Mouse (Mus musculus) heart, postnatal 0 days (tissue): ENCODE measurements around the gene Cacna2d2.

ENCODE experiments used
- CTCF ChIP-seq: IDR thresholded peaks from 2 replicates; pipeline ENCODE4 v1.5.1; 2016; ENCODE audit warnings: antibody characterized with exemption, control low read depth, low read depth
- EP300 ChIP-seq: IDR thresholded peaks from 2 replicates; pipeline ENCODE4 v1.6.1; 2016; ENCODE audit warnings: antibody characterized with exemption, low read depth

DNA sequence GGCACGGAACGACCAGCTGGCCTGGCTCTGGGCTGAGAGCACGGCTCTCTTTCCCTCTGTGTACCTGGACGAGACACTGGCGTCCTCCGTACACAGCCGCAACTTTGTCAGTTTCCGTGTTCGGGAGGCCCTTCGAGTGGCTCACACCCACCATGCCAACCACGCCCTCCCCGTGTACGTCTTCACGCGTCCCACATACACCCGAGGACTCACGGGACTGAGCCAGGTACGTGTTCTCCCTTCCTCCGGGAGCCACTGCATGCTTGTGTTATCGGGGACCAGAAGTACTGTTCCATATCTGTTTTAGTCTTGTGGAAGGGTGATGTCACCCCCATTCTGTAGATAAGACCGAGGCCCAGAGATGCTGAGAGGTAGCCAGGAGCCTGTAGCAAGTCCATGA is 171.4 kb downstream of the Cacna2d2 start:
- TF ChIP-seq CTCF (no peak), EP300 (no peak)
